Mouse (Mus musculus) fibroblast of lung, adult 2 months (primary cell): ENCODE results near the gene Ccser1.

ENCODE experiments used
- DNase-seq: peaks from one replicate; pipeline ENCODE4 v3.0.0-alpha.2; 2011; ENCODE audit warnings: low read depth

The Ccser1 gene

GRCm38 (mm10) chr6:61179949-61180755 is at the start of gene Ccser1:
Gene Ccser1, plus strand, starts transcription at chr6:61180324.
- no peak for DNase-seq

GRCm38 (mm10) chr6:61136436-61136835 is 43.7 kb upstream of the Ccser1 start:
- no peak for DNase-seq

GRCm38 (mm10) chr6:61143031-61143430 is 37.1 kb upstream of the Ccser1 start:
- no peak for DNase-seq

GRCm38 (mm10) chr6:61152924-61153323 is 27.2 kb upstream of the Ccser1 start:
- DNase-seq, result no peak

- DNase-seq, result no peak
These were observed 25.5 kb upstream of the Ccser1 start for GRCm38 (mm10) chr6:61154654-61155053.

- no peak for DNase-seq
These were observed 25.0 kb upstream of the Ccser1 start for GRCm38 (mm10) chr6:61155059-61155629.

DNA sequence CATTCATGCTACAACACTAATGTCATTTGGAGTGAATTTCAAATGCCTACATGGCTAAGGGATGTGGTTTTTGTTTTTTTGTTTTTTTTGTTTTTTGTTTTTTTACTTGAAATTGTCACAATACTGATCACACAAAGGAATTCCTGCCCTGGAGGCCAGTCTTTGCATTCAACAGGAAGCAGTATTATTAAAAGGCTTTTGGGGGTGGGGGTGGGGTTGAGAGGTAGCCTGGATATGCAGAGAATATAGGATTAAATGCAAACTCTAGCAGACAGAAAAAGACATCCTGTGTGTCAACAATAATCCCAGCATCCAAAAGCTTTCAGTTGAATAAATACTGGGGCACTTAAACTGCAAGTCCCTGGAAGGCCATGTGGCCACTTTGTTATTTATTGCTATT is 24.4 kb upstream of the Ccser1 start:
- no peak for DNase-seq

DNA sequence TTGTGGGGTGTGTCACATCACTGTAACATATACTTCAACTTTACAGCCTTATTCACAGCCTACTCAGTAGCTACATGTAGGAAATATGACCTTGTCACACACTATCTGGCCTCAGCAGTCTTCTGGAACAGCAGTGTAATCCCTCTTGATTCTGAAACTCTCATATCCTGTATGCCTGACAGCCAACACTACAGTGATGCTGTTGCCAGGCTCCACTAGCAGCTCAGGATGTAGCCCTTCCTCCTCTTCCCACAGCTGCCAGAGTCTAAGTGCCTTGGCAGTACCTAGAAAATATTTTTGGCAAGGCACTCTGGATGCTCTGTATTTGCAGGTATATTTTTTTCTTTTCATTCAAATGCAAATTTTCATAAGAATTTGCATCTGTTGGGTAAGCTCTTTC is 18.0 kb upstream of the Ccser1 start:
- no peak for DNase-seq

DNA sequence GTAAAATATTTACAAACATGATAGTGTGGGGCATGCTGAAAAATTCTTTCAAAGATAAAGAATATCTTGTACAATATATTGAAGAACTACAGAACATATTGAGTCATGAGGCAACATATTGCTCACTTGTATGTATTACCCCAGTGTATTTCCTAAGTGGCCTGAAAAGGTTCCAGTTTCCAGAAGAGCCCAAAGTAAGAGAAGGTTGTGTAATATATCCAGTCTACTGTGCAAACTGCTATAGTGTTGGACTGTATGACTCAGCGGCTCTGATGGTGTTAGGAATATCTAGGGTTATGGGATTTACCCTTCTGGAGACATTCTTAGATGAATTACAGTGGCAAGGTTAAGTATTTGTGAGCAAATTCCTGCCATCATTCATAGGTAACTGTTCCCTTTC is 13.2 kb upstream of the Ccser1 start:
- DNase-seq, result no peak

DNA sequence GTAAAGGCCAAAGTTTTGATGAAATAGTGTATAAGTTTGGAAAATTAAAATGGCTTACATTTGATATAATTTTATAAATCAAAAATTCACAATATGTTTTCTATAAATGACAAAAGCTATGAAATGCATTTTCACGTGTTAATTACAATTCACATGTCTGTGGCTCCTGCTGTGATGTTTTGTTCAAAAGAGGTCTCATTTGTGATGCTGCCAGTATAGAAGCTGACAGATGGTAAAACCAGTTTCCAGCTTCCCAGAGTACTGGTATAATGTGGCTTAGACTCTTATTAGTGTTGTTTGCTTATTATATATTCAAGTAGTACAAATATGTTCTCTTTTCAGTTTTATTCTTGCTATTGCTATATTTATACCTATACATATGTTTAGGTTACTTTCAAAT is 4.0 kb upstream of the Ccser1 start:
- no peak for DNase-seq

- no peak for DNase-seq
These were observed 2.6 kb upstream of the Ccser1 start for GRCm38 (mm10) chr6:61177476-61177875.

- DNase-seq, result no peak
These were observed 529 bp upstream of the Ccser1 start for GRCm38 (mm10) chr6:61179641-61179948.

DNA sequence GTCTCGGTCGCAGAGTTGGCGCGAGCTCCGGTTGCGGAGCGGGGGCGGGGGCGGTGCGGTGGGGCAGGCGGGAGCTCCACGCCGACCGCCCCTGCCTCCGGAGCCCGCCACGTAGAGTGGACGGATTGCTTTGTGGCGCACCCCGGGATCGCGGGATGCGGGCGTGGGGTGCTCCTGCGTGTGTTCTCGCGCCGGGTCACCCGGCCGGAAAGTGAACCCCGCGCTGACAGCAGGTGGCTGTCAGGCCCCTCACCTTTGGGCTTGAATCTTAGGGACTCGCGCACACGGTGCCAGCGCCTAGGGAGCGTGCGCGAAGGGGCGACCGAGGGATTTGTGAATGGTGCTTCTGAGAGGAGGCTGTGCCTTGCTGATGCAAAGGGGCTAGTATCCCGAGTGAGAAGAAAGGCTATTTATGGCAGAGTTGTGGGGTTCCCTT is 650 bp downstream of the Ccser1 start:
- DNase-seq, result no peak

- DNase-seq, result no peak
These were observed 8.9 kb downstream of the Ccser1 start for GRCm38 (mm10) chr6:61189029-61189428.

DNA sequence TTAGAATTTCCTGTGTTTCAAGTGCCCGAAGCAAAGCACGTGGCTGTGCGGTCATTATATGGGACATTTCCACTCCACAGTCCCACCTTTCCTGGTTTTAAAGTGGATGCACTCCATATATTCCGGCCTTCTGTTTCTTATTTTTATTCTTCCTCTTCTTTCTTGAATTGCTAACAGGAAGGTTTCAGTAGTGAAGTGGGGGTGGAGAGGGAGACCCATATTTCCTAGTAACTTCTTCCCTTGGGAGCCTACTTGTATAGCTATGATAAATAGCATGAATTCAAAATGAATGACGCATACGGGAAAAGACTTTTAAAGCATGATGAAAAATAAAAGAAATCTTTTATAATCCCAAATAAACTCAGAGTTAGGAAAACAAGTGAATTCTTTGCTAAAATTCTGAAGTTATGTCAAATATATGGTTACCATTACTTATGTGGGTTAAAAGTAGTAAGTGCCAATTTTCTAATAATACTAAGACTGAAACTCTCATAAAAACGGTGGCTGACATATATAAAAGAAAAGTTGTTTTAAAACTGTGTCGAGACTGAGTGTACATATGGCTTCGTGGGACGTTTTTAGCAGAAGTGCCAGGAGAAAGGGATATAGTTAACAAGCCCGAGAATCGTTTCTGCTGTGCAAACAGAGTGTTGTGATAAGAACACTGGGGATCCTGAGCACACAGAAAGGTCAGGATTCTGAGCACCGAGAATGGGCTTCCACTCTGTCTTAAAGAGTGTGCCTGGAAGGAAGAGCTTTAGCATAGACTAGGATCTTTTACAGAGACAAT is 11.7 kb downstream of the Ccser1 start:
- no peak for DNase-seq

- no peak for DNase-seq
These were observed 23.2 kb downstream of the Ccser1 start for GRCm38 (mm10) chr6:61203344-61203743.

DNA sequence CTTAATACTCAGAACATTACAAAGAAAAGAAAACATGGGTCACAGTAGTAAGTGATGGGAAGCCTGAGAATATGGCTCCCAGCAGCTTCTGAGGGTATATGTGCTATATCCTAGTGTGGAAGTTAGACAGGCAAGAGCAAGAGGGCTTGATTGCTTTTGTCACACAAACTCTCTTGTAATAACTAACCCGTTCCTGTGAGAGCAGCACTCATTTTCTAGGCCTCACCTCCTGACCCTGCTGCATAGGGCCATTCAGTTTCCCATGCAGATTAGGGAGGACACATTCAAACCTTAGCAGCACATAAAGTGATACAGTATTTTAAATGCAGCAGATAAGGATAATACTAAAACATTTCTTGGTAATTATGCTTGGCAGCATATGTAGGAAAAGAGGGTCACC is 25.9 kb downstream of the Ccser1 start:
- no peak for DNase-seq

- DNase-seq, result peak; percentile 30
These were observed 26.5 kb downstream of the Ccser1 start for GRCm38 (mm10) chr6:61206619-61207018.

GRCm38 (mm10) chr6:61210061-61210737 is 30.1 kb downstream of the Ccser1 start:
- DNase-seq, result no peak

DNA sequence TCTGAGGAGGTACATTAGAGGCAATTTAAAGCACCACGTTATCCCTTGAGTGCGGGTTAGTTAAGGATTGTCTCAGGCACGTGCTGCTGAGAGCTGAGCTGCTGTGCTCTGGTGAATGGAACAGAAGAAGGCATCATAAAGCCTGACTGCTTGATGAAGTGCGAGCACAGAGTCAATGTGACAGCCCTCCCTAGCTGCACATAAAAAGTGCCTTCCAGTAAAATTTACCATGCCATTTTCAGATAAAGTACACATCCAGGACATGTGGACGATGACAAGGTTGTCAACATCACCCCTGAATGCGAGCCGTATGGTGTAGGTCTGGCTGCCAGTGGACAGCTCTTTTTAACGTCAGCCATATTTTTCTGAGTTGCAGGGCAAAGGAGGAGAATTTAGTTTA is 35.6 kb downstream of the Ccser1 start:
- DNase-seq, result no peak

DNA sequence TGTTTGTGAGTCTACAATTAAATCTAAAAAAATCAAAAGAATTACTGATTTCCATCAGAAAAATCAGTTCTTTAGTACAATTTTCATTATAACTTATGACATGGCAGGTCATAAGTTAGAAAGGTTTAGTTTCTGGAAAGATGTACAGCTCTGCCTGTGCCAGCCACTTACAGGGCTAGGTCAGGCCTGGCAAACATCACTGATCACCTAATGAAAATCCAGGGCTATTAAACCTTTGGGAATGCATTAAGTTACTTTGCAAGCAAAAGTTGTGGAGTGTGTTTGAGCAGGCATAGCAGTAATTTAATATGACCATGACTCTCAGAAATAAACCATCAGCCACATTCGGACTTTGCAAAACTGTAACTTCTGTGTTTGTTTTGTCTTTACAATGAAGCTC is 36.4 kb downstream of the Ccser1 start:
- no peak for DNase-seq

- DNase-seq, result no peak
These were observed 37.6 kb downstream of the Ccser1 start for GRCm38 (mm10) chr6:61217717-61218116.

DNA sequence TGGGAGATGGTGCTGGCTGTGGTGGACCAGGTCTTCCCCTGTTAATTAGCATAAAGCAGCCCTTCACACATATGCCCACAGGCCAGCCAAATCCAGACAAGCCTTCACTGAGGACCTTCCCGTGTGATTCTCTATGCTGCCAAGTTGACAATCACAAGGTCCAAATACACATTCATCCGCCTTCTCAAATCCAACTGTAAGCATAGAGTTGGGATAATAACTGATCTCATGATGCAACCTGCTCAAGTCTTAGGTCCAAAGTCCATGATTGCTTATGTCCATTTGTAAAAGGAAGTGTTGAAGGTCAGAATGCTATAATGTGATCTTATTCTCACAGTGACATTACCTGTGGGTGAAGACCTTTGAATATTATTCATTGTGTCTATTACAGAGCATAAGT is 43.4 kb downstream of the Ccser1 start:
- DNase-seq, result no peak
